Mouse (Mus musculus) brain, embryonic 14.5 days (tissue): ENCODE measurements around the gene Parp11.

ENCODE experiments used
- CTCF ChIP-seq: fragments of 200-500 bp; IDR thresholded peaks from 2 replicates; pipeline ENCODE4 v1.5.1; 2012; ENCODE audit warnings: inconsistent platforms, mild to moderate bottlenecking, moderate library complexity, borderline replicate concordance; ENCODE audit not compliant: insufficient read depth, insufficient read length; ENCODE audit errors: extremely low read depth
- POLR2A ChIP-seq: fragments of 200-500 bp; IDR thresholded peaks from 2 replicates; pipeline ENCODE4 v1.6.1; 2012; ENCODE audit warnings: mild to moderate bottlenecking, inconsistent platforms, borderline replicate concordance; ENCODE audit not compliant: poor library complexity, insufficient read depth, insufficient read length, severe bottlenecking; ENCODE audit errors: extremely low read depth

DNA sequence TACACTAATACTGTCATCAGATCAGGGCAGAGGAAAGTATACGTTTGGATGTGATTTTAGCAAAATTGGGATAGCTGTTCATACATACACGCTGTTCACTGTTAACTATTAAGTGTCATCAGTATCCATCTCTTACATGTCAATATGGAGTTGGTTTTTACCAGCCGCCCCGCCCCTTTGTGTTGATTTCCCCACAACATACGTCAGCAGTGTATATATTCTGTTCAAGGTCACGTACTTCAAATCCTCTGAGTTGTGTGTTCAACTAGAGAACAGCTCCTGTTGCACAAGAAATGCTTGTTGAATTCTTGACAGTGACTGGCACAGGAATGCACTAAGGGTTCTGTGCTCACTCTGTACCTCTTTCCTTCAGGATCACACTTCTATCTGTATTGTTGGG is 8.2 kb downstream of the Parp11 start:
- TF ChIP-seq CTCF (no peak), POLR2A (no peak)
